Mouse (Mus musculus) embryonic facial prominence, embryonic 15.5 days (tissue): ENCODE measurements at regions not wholly inside any gene's neighbourhood (a gene's known extent, or its start where the extent isn't known, plus 50 kb on each side); places are given as distances from the start of the nearest gene placed in this dataset.

Experiments
- ATAC-seq: fragments of 200-750 bp; cut with Nextera tagmentation; 2 replicates; pipeline ENCODE4 v1.8.0; 2017; ENCODE audit warnings: low read depth, moderate TSS enrichment; ENCODE audit not compliant: insufficient number of reproducible peaks, low FRiP score, low TSS enrichment
- H3K27ac ChIP-seq: fragments of 300-500 bp; sonication (generic); replicated peaks from 2 replicates; pipeline ENCODE4 v1.5.1; 2015; ENCODE audit warnings: mild to moderate bottlenecking, inconsistent platforms
- H3K27me3 ChIP-seq: fragments of 300-500 bp; sonication (generic); 2 replicates; pipeline ENCODE4 v1.6.1; 2015; ENCODE audit warnings: inconsistent platforms
- H3K36me3 ChIP-seq: fragments of 300-500 bp; sonication (generic); 2 replicates; pipeline ENCODE4 v1.6.1; 2015; ENCODE audit warnings: mild to moderate bottlenecking, inconsistent platforms
- H3K4me1 ChIP-seq: fragments of 300-500 bp; sonication (generic); 2 replicates; pipeline ENCODE4 v1.6.1; 2015; ENCODE audit warnings: inconsistent platforms
- H3K4me2 ChIP-seq: fragments of 300-500 bp; sonication (generic); replicated peaks from 2 replicates; pipeline ENCODE4 v1.6.1; 2015; ENCODE audit warnings: mild to moderate bottlenecking, inconsistent platforms
- H3K4me3 ChIP-seq: fragments of 300-500 bp; sonication (generic); replicated peaks from 2 replicates; pipeline ENCODE4 v1.5.1; 2015; ENCODE audit warnings: mild to moderate bottlenecking, inconsistent platforms
- H3K9ac ChIP-seq: fragments of 300-500 bp; sonication (generic); 2 replicates; pipeline ENCODE4 v1.6.1; 2015; ENCODE audit warnings: inconsistent platforms
- H3K9me3 ChIP-seq: fragments of 300-500 bp; sonication (generic); replicated peaks from 2 replicates; pipeline ENCODE4 v1.6.1; 2016; ENCODE audit warnings: inconsistent platforms
- WGBS: fragments of 180-500 bp; shearing (Covaris S2); methylation state at CpG from one replicate; pipeline ENCODE4 v1.1.7; 2015; 5-methylcytosine and 5-hydroxymethylcytosine counted together

DNA sequence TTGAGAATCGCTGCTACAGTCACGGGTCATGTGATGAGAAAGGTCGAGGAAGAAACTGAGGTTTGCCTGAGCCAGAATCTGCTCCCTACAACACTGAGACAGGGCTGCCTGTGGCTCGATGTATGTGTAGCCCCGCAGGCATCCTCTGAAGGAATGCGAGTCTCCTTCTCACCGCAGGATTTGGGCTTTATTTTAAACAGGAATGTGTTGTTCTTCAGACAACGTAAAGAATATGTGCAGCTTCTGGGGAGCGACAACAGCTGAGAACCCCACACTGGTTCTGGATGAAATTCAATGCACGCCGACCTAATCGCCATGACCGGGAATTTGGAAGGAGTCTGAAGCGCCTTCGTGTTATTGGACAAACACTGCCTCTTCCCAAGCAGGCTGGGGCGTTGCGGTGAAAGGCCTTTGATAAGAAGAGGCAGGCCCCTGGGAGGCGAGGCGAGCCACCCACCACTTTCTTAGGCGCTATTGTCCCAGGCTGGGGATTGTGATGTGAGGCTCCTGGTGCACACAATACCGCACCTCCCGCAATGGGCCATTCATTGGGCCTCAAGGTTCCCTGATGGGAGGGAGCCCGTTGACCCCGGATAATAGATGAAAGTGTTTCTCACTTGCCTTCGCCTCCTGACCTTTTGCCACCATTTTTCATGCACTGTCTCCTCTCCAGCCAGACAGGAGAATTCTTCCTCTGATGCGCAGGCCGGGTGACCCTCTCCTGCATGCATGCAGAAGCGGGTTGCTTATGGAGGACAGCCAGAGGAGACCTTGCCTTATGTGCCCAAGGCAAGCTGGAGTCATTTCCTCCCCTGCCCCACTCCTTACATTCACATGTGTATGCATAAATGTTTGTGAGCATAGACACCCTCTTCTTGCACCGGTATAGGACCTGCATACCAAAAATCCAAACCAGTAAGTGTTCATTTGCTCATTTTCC lies 247.6 kb downstream of the Mycn start:
- H3K27ac ChIP-seq: no peak overlapping the region
- no peaks in the 10 kb centered on the region for H3K9me3 ChIP-seq
- H3K4me1 ChIP-seq: peaks cover 11% of the 10 kb centered on the region
- 17% methylated on average over 29 of the region's 29 CpGs for WGBS
- H3K4me2 ChIP-seq: peak overlapping the region; percentile 27
- no peak for ATAC-seq
- no peak overlapping the region for H3K9ac ChIP-seq
- peak overlapping the region; percentile 11; the same call in 1 of the 2 replicates for H3K4me3 ChIP-seq
- no peaks in the 10 kb centered on the region for H3K27me3 ChIP-seq
- no peaks in the 10 kb centered on the region for H3K36me3 ChIP-seq

- H3K4me1 ChIP-seq: peaks cover 19% of the 10 kb centered on the region
- no peaks in the 10 kb centered on the region for H3K36me3 ChIP-seq
- no peak overlapping the region for H3K4me3 ChIP-seq
- no peaks in the 10 kb centered on the region for H3K9me3 ChIP-seq
- ATAC-seq: no peak
- no peak overlapping the region for H3K27ac ChIP-seq
- no peaks in the 10 kb centered on the region for H3K27me3 ChIP-seq
- H3K9ac ChIP-seq: no peak overlapping the region
- WGBS: 82% methylated on average over 2 of the region's 2 CpGs
- no peak overlapping the region for H3K4me2 ChIP-seq
These were observed 254.3 kb downstream of the Mycn start for GRCm38 (mm10) chr12:12687376-12687775.

- no peak overlapping the region for H3K27ac ChIP-seq
These were observed 256.5 kb downstream of the Mycn start for GRCm38 (mm10) chr12:12685217-12685522.

DNA sequence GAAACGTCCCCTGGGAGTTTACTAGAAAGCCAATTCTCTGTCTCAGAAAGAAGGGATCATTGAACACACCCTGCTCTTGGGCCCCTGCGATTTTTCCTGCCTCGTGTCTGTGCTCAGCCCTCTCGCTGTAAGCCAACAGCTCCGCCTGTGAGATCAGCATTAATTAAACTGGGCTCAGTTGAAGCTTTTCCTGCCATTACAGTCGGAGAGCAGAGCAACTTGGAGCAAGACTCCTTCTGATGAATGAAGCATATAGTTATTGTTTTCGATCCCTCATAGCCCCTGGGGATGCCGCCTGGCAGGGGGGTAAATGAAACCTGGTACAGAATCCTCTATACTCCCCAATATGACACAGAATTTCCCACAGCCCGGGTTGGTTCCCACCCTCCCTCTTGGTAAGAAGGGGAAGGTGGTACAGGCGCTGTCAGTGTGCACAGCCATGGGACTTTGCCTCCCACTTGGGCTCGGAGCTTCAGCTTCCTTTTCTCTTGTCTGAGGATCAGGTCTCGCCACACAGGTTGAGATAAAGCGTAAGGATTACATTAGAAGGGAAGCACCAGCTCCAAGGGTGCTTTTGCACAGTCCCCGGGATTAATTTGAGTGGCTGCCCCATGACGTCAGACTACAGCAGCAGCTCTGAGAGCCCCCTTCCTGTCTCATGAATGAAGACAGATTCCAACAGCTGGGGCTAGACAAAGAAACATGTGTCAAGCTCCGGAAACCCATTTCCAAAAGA lies 257.1 kb downstream of the Mycn start:
- peak; percentile 55; the same call in 1 of the 2 replicates for ATAC-seq
- H3K9ac ChIP-seq: no peak overlapping the region
- WGBS: 20% methylated on average over 16 of the region's 16 CpGs
- peak overlapping the region; percentile 35 for H3K4me2 ChIP-seq
- H3K27ac ChIP-seq: peak overlapping the region; percentile 28; the same call in 1 of the 2 replicates
- H3K4me1 ChIP-seq: peaks cover 23% of the 10 kb centered on the region
- H3K27me3 ChIP-seq: no peaks in the 10 kb centered on the region
- no peak overlapping the region for H3K4me3 ChIP-seq
- H3K9me3 ChIP-seq: no peaks in the 10 kb centered on the region
- no peaks in the 10 kb centered on the region for H3K36me3 ChIP-seq

More at GRCm38 (mm10) chr12:12685217-12685522, 256.5 kb downstream of the Mycn start:
- no peak for ATAC-seq
- Histone ChIP-seq H3K9ac (no peak overlapping the region), H3K4me3 (no peak overlapping the region), H3K27me3 (no peaks in the 10 kb centered on the region), H3K4me1 (peaks cover 23% of the 10 kb centered on the region), H3K9me3 (no peaks in the 10 kb centered on the region), H3K36me3 (no peaks in the 10 kb centered on the region), H3K4me2 (peak overlapping the region; percentile 35)
- WGBS: 23% methylated on average over 7 of the region's 7 CpGs

- no peak for ATAC-seq
- H3K4me2 ChIP-seq: peak overlapping the region; percentile 35
- 50% methylated on average over 10 of the region's 10 CpGs for WGBS
These were observed 257.8 kb downstream of the Mycn start for GRCm38 (mm10) chr12:12683733-12684470.

DNA sequence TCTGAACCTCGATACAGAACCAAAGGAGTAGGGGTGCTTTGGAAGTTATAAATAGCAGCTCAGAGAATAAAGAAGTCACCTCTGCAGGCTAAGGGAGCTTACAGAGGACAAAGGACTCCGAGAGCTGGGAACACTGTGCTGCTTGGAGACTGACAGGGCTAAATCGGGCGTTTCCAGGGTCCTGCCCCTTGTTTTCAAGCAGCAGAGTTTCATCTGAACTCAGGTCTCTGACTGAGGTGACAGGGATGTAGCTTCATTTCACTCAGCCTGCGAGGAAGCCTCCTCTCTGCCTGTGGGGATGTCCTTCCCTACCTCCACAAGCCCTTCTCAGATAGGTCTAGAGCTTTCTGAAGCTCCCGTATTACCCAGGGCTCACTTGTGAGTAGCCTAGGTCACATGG lies 260.6 kb downstream of the Mycn start:
- no peaks in the 10 kb centered on the region for H3K36me3 ChIP-seq
- WGBS: 18% methylated on average over 6 of the region's 6 CpGs
- peaks cover 30% of the 10 kb centered on the region for H3K4me1 ChIP-seq
- H3K9me3 ChIP-seq: no peaks in the 10 kb centered on the region
- H3K27me3 ChIP-seq: no peaks in the 10 kb centered on the region
- H3K4me2 ChIP-seq: peak overlapping the region; percentile 46
- no peak overlapping the region; the same call in 1 of the 2 replicates for H3K9ac ChIP-seq
- peak overlapping the region; percentile 10 for H3K4me3 ChIP-seq
- ATAC-seq: no peak
- no peak overlapping the region for H3K27ac ChIP-seq

More at GRCm38 (mm10) chr12:12683733-12684470, 257.8 kb downstream of the Mycn start:
- Histone ChIP-seq H3K9me3 (no peaks in the 10 kb centered on the region), H3K4me3 (no peak overlapping the region), H3K27ac (0 out of 2 replicates have a peak overlapping the region, but pooled peaks have one; percentile 28), H3K27me3 (no peaks in the 10 kb centered on the region), H3K9ac (no peak overlapping the region), H3K4me1 (peaks cover 23% of the 10 kb centered on the region), H3K36me3 (no peaks in the 10 kb centered on the region)

DNA sequence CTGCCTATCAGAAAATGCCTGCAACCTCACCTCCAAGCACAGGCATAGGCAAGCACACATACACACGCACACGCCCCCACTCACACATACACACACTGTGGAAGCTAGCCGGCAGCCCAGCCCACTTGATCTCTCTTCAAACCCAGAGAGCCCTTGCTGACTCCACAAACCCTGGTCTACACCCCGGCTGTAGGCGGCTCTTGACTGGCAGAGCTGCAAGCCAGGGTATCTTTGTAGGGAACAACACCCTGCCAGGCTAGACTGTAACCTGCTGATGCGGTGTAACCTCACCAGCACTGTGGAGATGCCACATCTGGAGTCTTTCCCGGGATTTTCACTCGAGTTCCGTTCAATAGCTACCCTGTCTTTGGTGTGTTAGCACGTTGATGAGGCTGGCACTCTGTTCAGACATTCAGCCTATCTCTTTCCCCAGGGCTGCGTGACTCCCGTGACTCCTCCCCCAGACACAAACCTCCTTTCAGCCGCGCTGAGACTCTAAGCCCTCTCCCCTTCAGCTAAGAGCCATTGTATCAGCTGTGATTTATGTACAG lies 261.3 kb downstream of the Mycn start:
- Histone ChIP-seq H3K4me3 (peak overlapping the region; percentile 10), H3K27ac (no peak overlapping the region), H3K27me3 (no peaks in the 10 kb centered on the region), H3K36me3 (no peaks in the 10 kb centered on the region), H3K9me3 (no peaks in the 10 kb centered on the region), H3K9ac (no peak overlapping the region), H3K4me2 (peak overlapping the region; percentile 46), H3K4me1 (peaks cover 30% of the 10 kb centered on the region)
- WGBS: 7% methylated on average over 14 of the region's 14 CpGs
- ATAC-seq: peak; percentile 58

DNA sequence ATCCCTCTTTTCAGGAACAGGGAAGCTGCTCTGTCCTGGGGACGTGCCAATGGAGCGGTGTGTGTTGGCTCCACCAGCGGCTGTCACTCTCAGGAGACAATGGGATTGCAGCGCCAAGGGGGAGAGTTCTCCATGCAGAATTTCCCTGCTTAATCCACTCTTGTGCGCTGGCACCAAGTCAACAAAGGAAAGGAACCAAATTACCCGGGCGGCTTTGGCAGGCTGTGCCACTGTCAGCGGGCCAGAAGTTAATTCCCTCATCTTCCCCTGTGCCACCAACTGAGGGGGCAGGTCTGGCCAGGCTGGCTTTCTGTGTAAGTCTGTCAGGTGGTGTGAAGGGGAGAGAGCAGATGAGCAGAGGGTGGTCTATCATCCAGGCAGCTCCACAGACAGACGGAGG lies 265.0 kb downstream of the Mycn start:
- Histone ChIP-seq H3K4me3 (no peak overlapping the region), H3K9ac (no peak overlapping the region), H3K4me2 (no peak overlapping the region), H3K27ac (no peak overlapping the region), H3K27me3 (no peaks in the 10 kb centered on the region), H3K36me3 (no peaks in the 10 kb centered on the region), H3K9me3 (no peaks in the 10 kb centered on the region), H3K4me1 (peaks cover 12% of the 10 kb centered on the region; the same call in 1 of the 2 replicates)
- 38% methylated on average over 9 of the region's 9 CpGs for WGBS
- ATAC-seq: 0 out of 2 replicates have a peak, but pooled peaks have one; percentile 66

DNA sequence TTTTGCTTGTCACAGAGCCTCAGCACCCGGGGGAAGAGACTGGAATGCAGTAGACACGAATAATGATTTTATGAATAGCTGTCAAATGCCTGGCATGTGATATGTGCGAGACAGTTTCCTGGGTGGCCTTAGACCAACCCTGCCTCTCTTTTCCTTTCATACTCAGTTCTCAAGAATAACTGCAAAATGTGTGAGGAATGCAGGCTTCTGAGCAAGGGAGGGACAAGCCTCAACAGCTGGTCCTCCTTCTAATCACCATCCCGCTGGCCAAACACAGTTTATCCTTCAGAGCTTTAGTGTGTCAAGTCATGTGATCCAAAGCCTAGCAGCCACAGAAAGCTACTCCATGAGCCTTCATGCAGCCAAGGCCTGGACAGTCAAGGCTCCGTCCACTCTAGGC lies 271.8 kb downstream of the Mycn start:
- ATAC-seq: no peak; the same call in 1 of the 2 replicates
- Histone ChIP-seq H3K9ac (no peak overlapping the region), H3K9me3 (no peaks in the 10 kb centered on the region), H3K4me3 (no peak overlapping the region), H3K4me2 (no peak overlapping the region), H3K27me3 (no peaks in the 10 kb centered on the region), H3K4me1 (no peaks in the 10 kb centered on the region), H3K36me3 (no peaks in the 10 kb centered on the region), H3K27ac (no peak overlapping the region)
- WGBS: 49% methylated on average over 5 of the region's 5 CpGs

GRCm38 (mm10) chr12:12668919-12669318 lies 272.8 kb downstream of the Mycn start:
- 59% methylated on average over 4 of the region's 4 CpGs for WGBS
- no peaks in the 10 kb centered on the region for H3K9me3 ChIP-seq
- no peak overlapping the region for H3K27ac ChIP-seq
- no peak overlapping the region for H3K9ac ChIP-seq
- no peaks in the 10 kb centered on the region for H3K4me1 ChIP-seq
- no peak overlapping the region for H3K4me2 ChIP-seq
- H3K36me3 ChIP-seq: no peaks in the 10 kb centered on the region
- H3K27me3 ChIP-seq: no peaks in the 10 kb centered on the region
- no peak for ATAC-seq
- H3K4me3 ChIP-seq: no peak overlapping the region
